Mouse (Mus musculus) left cerebral cortex, postnatal 25 days (tissue): Measurements from ENCODE around the gene Endov. TPM values are rescaled to one million over a fixed set of nuclear protein-coding genes. Genes with fewer than 3 reads are reported as not detected.

ENCODE experiments used
- DNase-seq, 2 experiments: peaks; one replicate each; pipeline ENCODE4 v3.0.0; 2022; ENCODE audit warnings: low spot score in 2 of 2, mixed read lengths in 1 of 2
- intact Hi-C: fragments of 180-260 bp; cut with DNase I; formaldehyde crosslinking; loops from one replicate; pipeline ENCODE4 v1.15.1; 2025
- total RNA-seq, 2 experiments: library from RNA; stranded (reverse); gene quantifications; 2 replicates each; pipeline ENCODE4 v1.2.3; 2021

The Endov gene
- total RNA-seq, 2 experiments from 2014 or later = 21.9 to 31.1 TPM

DNA sequence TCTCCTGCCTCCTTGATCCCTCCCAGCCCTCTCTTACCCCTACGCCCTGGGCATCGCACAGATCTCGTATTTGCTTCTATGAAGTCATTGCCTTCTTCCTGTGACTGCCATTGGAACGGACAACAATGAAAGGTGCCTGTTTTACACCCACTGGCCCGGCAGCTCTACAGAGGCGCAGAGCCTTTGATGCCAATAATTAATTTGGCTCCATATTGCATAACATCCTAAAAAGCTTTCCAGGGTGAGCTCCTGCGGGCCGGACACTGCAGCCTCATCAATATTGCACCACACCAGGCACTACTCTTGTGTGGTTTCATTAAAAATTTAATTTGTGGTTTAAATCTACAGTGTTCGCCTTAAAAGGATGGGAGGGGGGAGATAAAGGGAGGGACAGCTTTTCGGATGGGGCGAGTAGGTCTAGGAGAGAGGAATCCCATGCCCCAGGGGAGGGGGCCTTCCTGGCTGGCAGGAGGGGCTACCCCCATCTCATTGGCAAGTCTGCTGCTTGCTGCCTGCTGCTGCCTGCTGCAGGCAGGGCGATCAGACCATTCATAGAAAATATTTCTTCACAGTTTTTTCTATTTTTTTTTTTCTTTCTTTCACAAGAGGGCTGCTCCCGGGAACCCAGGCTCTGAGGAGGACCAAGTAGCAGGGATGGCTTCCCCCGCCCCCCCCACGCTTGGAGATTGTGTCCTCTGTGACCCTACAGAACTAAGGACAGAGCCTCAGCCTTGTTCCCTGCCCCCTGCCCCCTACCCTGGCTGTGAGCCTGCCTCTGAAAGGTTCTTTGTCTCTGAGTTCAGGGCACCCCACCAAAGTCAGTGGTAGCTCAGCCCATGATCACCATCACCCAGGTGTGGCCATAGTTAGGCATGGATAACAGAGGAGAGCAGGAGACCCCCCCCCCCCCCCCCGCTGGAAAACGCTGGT, 67.1 kb downstream of the Endov start:
- intact Hi-C loops = no loop called here
- no peak for DNase-seq

- no peak for DNase-seq
- intact Hi-C loops = no loop called here
These were observed 67.9 kb downstream of the Endov start for GRCm38 (mm10) chr11:119558870-119559610.

Other genes with a start within 250 kb of the Endov start
- 100 to 1,000 TPM; 232 to 233 TPM for gene Gaa, start 223.5 kb upstream of the Endov start, total RNA-seq
- gene Eif4a3, start 191.3 kb upstream of the Endov start, total RNA-seq = 10 to 100 TPM; 72.1 to 79.0 TPM
- under 1 TPM; 0.14 to 0.18 TPM for gene Card14, start 183.6 kb upstream of the Endov start, total RNA-seq
- 1 to 10 TPM; 3.9 to 4.4 TPM for gene Sgsh, start 135.8 kb upstream of the Endov start, total RNA-seq
- gene Slc26a11, start 135.8 kb upstream of the Endov start, total RNA-seq = 1 to 10 TPM; 4.5 TPM
- 1 to 10 TPM; 2.2 to 2.6 TPM for gene Rnf213, start 98.2 kb upstream of the Endov start, total RNA-seq
- gene Nptx1, start 56.4 kb downstream of the Endov start, total RNA-seq = 100 to 1,000 TPM; 182 to 222 TPM
- 10 to 100 TPM; 57.5 to 62.0 TPM for gene Rptor, start 111.6 kb downstream of the Endov start, total RNA-seq